Mouse (Mus musculus): ENCODE results near the gene Clcn1.

Clcn1 gene

GRCm38 (mm10) chr6:42309816-42310378 lies 23.4 kb downstream of the Clcn1 start:
- no peak for DNase-seq

GRCm38 (mm10) chr6:42310427-42311053 lies 24.1 kb downstream of the Clcn1 start:
- DNase-seq: no peak

DNA sequence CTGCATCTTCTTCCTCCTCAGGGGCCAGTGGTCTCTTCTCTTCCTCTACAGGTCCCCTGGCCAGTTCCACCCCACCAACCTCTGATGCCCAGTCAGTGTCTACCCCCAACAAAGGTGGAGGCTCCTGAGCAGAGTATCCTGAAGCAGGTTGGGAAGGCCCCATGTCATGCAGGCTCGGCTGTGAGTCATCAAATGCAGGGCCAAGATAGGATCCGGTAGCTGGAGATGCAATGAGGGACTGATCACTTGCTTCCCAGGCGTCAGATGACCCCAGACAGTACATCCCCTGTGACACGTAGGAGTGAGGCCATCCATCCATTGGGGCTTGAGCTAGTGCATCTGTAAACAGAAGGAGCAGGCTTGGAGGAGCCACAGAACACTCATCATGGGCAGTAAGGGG lies 31.8 kb downstream of the Clcn1 start:
- no peak for DNase-seq

DNA sequence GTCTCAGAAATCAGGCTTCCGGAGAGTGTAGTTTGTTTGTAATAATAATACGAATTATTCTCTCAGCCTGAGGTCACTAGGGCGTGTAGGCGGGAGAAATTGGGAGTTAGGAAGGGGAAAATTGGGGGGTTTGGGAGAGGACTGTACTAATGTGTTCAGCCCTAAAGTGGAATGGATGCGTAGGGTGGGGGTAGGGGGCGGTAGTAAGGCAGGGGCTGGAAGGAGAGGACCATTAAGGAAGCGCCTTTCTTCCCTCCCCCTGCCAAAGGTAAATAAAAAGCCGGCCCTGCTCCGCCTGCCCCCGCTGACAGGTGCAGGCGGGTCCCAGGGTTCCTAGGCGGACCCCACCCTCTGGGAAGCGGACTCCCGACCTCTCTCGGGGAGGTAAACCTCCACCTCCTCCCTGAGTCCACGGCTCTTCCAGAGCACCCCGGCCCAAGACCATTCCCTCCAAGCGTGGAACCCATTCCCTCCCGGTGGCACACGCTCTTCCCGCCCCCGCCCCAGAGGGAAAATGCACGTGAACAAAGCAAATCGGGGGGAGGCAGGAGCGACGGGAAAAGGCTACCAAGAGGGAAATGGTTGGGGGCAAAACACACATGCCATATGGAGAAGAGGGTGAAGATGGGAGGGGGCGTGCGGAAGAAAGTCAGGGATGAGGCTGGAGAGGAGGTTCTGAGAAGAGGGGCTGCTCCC lies 37.0 kb downstream of the Clcn1 start:
- DNase-seq: no peak

- DNase-seq: no peak
Measured at GRCm38 (mm10) chr6:42324067-42324481, 37.6 kb downstream of the Clcn1 start.

DNA sequence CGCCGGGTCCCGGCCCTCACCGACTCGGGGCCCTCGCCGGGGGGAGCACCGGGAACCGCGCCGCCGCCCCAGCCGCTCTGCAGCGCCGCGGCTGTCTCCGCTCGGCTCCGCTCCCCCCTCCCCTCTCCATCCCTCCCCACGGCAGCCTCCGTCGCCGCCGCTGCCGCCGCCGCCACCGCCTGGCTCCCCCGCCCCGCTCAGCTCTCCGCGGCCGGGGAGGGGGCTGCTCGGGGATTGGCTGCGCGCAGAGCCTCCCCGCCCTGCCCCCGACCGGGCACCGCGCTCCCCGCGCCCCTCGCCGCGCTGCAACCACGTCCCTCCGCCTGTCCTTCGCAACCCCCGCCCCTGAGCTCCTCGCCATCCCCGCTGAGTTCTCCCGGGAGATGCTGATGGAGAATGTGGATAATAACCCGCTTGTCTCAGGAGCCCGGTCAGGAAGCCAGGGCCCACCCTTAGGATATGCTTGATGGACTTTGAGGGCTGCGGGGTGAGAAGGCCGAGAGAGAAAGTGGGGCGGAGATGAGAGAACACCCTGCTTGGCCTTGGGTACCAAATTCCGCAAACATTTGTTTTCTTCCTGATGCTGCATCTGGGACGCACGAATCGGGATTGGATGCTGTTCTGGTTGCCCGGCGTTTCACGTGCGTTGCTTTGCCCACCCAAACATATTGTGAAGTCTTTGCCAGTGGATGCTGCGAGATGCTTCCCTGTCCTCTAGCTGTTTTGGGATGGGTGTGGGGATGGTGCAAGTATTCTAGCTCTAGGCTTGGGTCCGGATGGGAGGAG lies 38.2 kb downstream of the Clcn1 start, which contains the start of gene Fam131b:
Fam131b (minus strand) TSS at position 162 of the 786 bp plus-strand sequence.
- DNase-seq: peak; percentile 10 to 14

DNA sequence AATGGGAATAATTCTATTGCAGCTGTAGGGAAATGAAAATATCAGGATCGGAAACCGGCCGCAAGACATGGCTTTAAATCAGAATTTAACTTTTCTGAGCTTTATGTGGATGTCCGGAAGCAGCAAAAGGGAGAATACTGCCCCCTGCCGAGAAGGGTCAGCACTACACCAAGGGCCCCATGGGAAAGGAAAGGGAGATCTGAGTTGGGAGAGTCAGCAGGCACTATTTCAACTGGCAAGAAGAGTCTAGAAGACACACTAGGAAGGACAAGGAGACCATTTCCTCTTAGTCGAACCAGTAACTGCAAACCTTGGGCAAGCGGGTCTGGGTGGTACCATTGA lies 38.8 kb downstream of the Clcn1 start:
- DNase-seq: peak; percentile 68 to 70

GRCm38 (mm10) chr6:42326509-42326908 lies 40.0 kb downstream of the Clcn1 start:
- DNase-seq: no peak

DNA sequence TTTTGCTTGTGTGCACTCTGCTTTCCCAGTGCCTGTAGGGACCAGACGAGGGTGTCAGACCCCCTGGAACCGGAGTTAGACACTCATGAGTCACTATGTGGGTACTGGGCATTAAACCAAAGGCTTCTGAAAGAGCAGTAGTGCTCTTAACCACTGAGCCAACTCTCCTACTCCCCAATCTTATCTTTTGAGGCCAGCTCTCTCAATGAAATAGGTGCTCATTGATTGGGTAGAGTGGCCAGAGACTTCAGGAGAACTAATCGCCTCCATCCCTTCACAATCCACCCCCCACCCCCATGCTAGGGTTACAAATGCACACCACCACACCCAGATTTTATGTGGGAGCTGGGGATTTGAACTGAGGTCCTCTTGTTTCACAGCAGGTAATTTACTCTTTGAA lies 42.3 kb downstream of the Clcn1 start:
- DNase-seq: no peak

DNA sequence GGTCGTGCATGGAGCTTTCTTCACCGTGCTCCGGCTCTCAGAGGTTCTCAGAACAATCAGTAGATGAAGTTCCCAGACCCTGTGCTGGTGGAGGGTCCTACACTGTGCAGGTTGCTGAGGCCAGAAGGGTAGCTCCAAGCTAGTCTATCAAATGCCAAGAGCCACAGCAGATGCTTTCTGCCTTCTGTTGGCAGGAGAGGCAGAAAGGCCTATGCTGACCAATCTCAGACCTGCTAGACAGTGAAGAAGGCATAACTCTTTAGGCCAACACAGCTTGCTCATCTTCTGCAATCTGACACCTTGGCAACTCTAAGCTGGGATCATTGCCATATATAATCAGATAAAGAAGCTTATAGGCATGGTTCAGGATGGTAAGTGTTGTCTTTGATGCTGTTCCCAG lies 43.7 kb downstream of the Clcn1 start:
- DNase-seq: no peak

- no peak for DNase-seq
Measured at GRCm38 (mm10) chr6:42330946-42331345, 44.5 kb downstream of the Clcn1 start.

DNA sequence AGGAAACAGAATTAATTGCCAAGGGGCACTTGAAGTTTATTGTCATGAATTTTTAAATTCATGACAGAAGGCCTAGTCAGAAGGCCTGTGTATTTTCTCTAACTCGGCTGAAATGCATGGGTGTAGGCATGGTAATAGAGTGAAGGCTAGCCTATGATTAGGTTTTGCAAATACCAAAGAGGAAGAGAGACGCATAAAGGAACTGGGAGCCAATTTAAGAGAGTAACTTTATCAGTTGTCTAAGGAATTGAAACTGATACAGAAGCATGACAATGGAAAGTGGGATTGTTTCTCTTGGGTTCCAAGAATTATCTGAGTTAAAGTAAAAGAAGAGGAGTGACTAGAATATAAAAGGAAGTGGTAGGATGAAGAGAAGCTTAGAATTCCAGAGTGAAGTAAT lies 52.7 kb downstream of the Clcn1 start:
- no peak for DNase-seq

DNA sequence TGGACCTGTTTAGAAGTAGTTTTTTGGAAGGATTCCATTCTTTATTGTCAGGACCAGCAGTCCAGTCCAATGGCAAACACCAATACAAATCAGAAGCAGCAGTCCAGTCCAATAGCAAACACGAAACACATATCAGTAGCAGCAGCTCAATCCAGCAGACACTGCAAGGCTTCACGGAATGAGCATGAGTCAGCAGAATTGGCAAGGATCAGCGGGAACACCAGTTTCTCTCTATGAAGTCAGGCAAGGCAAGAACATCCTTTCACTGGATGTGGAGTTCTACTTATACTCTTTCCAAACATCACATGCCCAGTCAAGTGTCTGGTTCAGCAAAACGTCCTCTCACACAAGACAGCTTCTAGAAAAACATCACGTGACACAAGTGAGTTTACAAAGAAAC lies 53.5 kb downstream of the Clcn1 start:
- no peak for DNase-seq

- DNase-seq: no peak
Measured at GRCm38 (mm10) chr6:42342171-42342570, 55.7 kb downstream of the Clcn1 start.

DNA sequence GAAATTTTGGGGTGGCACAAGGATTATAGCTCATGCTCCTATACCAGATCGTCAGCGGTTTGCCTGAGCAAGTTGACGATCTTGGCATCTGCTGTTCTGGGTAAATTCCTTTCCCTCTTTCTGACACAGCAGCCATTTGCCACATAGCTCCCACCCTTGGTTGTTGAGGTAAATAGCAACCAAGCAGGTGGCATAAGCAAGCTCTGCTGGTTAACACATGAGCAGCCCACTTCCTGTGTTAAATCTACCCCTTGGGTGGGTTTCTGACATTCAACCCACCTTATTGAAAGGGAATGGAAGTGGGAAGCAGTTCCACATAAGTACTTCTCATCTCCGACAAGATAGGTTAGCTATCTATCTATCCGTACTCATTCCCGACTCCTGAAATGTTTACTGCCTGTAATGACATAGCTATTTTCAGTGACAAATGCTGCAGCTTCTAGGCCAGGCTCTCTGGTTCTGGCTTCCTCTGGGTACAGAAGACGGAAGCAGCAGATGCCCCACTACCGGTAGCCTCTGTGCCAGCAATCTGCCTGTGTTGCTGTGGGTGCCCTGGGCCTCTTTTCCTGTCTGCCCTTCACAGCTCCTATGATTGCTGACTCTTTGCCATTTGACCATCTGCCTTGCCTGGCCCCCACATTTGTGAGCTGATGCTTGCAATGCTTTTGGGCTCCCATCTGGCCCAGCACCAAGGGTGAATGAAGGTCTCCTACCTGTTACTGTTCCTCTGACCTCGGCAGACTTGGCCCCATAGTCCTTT lies 57.1 kb downstream of the Clcn1 start:
- DNase-seq: no peak

DNA sequence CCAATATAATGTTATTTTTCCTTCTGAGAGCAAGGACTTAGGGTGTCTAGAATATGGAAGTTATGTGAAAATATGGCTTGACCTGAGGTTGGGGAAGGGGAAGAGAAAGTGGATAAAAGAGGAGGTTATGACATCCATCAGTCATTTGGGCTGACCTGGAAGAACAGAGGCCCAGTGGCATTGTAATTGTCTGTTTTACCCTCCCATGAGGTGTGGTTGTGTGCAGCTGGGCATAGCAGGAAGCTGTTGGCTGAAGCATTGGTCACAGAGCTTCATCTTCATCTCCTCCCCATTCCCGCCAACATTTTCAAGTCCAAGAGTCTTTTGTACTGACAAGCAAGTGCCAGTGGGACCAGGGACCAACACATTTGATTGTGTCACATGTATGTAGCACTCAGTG lies 57.8 kb downstream of the Clcn1 start:
- no peak for DNase-seq

- no peak for DNase-seq
Measured at GRCm38 (mm10) chr6:42348281-42349005, 62.0 kb downstream of the Clcn1 start.

- peak; percentile 83 to 87 for DNase-seq
Measured at GRCm38 (mm10) chr6:42349006-42349425, 62.5 kb downstream of the Clcn1 start.

DNA sequence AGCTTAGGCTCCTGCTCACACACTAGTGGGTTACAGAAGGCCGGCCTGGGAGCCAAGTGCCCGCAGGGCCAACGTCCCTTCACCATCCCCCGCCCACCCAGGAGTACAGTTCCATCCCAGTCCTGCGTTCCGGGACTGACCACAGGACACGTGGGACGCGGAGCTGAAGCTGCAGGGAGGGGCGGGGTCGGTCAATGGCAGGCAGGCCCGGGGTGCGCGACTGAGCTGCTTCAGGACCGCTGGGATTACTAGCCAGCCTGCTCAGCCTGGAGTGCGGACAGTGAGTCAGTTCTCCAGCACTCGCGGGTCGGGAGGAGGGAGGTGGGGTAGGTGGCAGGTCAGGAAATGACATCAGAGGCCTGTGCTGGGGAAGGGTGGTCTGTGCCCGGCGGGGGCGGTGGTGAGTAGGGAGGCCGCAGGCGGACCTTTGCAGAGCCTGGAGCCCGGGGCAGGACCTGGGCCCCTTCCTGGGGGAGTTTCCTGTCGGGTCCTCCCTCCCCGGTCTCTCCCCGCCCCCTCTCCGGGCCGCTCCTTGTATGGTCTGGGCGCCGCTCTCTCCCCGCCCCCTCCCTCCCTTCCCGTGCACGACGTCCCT lies 63.0 kb downstream of the Clcn1 start, which contains the start of gene Zyx:
Zyx (plus strand) TSS at position 205 of the 595 bp plus-strand sequence.
- DNase-seq: peak; percentile 96 to 97

DNA sequence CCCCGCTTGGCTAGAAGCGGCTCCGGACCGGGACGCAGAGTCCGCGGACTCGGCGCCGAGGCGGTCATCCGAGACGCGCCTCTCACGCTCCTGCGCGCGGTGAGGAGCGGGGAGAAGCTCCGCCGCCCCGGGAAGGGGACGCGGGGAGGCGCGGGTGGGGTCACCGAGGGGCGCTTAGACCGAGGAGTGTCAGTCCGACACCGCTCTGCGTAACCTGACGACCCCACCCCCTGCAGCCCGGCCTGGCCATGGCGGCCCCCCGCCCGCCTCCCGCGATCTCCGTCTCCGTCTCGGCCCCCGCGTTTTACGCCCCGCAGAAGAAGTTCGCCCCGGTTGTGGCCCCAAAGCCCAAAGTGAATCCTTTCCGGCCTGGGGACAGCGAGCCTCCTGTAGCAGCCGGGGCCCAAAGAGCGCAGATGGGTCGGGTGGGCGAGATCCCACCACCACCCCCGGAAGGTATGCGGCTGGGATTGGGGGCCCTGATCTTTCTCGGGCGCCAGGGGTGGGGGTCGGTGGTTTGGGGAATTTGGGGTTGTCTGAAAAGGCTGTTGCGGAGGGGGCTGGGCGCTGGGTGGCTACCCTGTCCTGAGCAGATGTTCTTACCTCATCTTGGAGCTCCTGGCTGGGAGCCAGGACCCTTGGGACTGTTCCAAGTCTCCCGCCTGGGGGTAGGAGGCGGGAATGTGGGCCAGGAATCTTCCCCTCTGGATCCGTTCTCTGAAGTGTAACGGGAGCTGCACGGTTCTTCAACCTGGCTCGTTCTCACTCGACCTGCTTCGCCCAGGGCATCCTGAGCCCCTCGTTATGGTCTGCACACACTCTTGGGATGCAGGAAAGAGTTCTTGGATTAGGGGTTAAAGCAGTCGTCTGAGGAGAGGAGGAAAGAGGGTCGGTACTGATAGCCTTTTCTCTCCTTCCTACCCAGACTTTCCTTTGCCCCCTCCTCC lies 63.8 kb downstream of the Clcn1 start:
- DNase-seq: peak; percentile 78 to 80
